Mouse (Mus musculus): ENCODE results near the gene Xpnpep3.

DNA sequence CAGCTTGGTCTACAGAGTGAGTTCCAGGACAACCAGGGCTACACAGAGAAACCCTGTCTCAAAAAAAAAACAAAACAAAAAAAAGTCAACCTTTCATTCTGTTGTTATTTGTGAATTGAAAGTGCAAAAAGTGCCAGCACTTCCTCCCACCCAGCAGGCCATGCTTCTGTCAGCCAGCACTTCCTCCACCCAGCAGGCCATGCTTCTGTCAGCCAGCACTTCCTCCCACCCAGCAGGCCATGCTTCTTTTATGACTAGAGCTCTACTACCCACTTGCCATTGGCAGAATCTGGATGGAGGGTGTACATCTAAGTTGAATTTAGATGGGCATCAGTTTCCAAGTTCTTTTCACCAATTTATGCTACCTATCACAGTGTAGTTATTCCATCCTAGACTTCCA is 6.9 kb upstream of the Xpnpep3 start:
- TF ChIP-seq CTCF (conservative IDR thresholded peaks at IDR 0.05; ENCODE audit: low read length) = no peak
- no peak for TF ChIP-seq POU5F1 (IDR thresholded peaks at IDR 0.05; ENCODE audit: borderline replicate concordance, low read length)
- TF ChIP-seq NANOG (IDR thresholded peaks at IDR 0.05; ENCODE audit: borderline replicate concordance, low read length) = no peak
